Mouse (Mus musculus) heart, adult 2 months (tissue): ENCODE data around the gene Neurog1.

ENCODE experiments used
- EP300 ChIP-seq: fragments of 200-500 bp; IDR thresholded peaks from 2 replicates; pipeline ENCODE4 v1.6.1; 2011; ENCODE audit warnings: low read depth, low read length, control low read depth; ENCODE audit not compliant: insufficient read depth
- POLR2A ChIP-seq: fragments of 200-500 bp; IDR thresholded peaks from 2 replicates; pipeline ENCODE4 v1.6.1; 2011; ENCODE audit warnings: mild to moderate bottlenecking, low read depth, low read length, control low read depth; ENCODE audit not compliant: insufficient read depth

DNA sequence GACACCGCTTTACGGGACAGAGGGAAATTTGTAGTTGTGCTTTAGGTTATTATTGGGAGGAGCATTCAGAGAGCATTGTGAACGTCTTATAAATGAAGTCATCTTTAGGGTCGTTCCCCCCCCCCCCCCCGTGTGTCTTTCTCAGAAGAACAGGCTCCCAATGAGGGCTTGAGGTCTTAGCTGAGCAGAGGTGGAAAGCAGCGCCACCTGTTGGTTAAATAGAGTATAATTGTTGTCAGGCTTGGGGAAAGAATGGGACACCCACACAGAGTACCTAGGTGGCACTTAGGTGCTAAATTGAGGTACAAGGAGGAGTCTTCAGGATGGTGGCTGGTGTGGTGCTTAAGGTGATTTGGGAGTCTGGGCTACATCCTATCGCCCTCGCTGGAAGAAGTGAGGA, 14.5 kb upstream of the Neurog1 start:
- TF ChIP-seq EP300 (no peak), POLR2A (no peak)
